Mouse (Mus musculus): Measurements from ENCODE around the gene Stard3.

The Stard3 gene

GRCm38 (mm10) chr11:98329081-98329959 lies 28.8 kb upstream of the Stard3 start, which contains the start of gene Neurod2:
Gene Neurod2 (minus strand): TSS chr11:98329648.
- no peak for DNase-seq (ENCODE audit: low read depth)

DNA sequence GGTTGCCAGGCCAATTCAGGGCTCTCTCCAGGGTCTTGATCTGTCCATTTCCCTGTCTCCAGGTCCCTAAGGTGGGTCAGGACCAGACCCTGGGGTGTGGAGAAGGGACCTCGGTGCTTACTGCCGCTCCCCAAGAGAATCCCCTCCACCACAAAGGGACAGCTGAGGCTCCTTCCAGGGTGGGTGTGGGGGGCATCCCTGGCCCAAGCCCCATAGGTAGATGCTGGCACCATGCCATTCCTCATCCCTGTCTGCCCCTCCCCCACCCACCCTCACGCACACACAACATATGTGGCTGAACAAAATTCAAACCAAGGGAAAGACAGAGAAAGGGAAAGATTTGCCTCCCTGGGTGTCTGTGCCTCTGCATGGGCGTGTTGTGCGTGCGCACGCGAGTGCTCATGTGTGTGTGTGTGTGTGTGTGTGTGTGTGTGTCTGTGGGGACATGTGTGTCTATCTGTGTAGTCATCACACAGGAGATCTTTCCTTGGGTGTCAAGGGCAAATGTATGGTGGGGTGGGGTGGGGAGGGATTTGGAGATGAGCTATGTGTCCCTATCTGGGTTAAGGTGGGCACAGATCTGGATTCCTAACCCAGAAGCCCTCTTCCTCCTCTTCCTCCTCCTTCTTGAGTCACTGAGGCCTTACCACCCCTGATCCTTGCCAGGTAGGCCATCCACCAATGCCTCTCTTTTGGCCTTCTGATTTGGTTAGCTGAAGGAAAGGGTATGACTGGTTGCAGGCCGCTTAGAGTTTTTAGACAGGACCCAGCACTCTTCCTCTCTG lies 28.0 kb upstream of the Stard3 start:
- DNase-seq (ENCODE audit: low read depth), result no peak

DNA sequence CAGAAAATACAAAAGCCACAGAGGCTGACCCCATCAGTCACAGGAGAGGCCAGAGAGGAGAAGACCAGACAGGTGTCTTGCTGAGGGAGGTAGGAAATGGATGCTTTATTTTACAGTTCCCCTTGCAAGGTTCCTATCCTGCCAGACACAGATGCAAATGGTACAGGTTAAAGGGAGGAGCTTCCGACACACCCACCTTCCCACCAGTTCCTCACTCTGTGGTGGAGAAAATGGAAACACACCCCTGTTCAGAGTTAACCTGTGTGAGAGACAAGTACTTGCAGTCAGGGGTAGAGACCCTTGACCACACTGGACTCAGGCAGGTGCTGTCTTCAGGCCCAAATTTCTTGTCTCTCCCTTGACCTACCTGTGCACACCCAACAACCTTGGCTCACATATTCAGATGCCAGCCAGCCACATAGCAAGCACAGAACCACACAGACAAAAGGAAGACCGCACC lies 27.4 kb upstream of the Stard3 start:
- DNase-seq (ENCODE audit: low read depth), result no peak

- DNase-seq (ENCODE audit: low read depth), result no peak
Measured at GRCm38 (mm10) chr11:98331401-98331800, 26.8 kb upstream of the Stard3 start.

DNA sequence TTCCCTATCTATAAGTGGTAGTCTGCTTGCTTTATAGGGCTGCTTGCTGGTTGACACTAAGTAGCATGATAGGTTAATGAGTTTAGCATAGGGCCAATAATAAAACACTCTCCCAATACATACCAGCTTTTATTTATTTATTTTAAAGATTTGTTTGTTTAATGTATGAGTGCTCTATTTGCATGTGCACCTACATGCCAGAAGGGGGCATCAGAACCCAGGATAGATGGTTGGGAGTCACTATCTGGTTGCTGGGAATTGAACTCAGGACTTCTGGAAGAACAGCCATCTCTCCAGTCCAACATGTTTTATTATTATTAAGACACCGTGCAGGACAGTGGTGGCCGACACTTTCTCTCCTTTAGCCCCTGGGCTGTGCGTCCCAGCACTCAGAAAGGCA lies 26.0 kb upstream of the Stard3 start:
- DNase-seq (ENCODE audit: low read depth), result no peak

- DNase-seq (ENCODE audit: low read depth), result no peak
Measured at GRCm38 (mm10) chr11:98332841-98333240, 25.3 kb upstream of the Stard3 start.

DNA sequence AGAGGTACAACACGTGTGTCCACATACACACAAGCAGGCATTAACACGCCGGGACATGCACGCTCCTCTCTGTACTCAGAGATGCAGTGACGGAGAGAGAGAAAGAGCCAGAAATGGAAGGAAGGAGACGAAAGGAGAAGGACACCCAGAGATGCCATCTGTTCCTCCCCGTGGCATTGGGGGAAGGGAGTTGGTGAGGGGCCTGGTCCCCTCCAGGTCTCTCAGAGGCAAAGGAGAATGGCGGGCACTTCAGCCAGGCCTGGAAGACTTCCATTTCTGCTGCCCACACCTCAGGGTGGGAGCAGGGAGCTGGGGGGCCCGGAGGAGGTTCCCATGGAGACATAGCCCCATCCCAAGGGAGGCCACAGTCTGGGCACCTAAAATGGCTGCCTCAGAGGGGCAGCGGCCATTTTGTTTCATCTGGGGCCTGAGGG lies 24.9 kb upstream of the Stard3 start:
- DNase-seq (ENCODE audit: low read depth), result no peak

GRCm38 (mm10) chr11:98333981-98334741 lies 24.0 kb upstream of the Stard3 start:
- DNase-seq (ENCODE audit: low read depth), result no peak

- DNase-seq (ENCODE audit: low read depth), result no peak
Measured at GRCm38 (mm10) chr11:98335250-98335649, 22.9 kb upstream of the Stard3 start.

- DNase-seq (ENCODE audit: low read depth), result peak; percentile 52
Measured at GRCm38 (mm10) chr11:98336245-98337107, 21.7 kb upstream of the Stard3 start.

- no peak for DNase-seq (ENCODE audit: low read depth)
Measured at GRCm38 (mm10) chr11:98338507-98338961, 19.6 kb upstream of the Stard3 start.

DNA sequence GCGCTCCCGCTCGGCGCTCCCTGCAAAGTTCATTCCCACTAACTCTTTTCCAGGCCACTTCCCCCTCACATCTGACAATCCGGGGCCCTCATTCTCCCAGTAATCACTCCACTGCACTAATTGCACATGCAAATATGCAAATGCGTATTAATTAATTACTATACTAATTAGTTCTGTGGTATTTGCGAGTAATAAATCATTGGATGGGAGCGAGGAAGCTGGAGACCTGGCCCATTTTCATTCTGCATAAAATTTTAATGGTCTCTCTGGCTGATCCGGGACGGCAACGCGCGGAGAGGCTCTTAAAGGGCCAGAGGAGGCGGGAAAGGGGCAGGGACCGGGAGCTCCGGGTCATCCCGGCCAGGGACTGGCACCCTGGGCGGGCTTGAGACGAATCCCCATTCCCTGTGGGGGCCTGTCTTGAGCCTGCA lies 19.1 kb upstream of the Stard3 start:
- no peak for DNase-seq (ENCODE audit: low read depth)

- DNase-seq (ENCODE audit: low read depth), result no peak
Measured at GRCm38 (mm10) chr11:98339679-98340287, 18.4 kb upstream of the Stard3 start.

DNA sequence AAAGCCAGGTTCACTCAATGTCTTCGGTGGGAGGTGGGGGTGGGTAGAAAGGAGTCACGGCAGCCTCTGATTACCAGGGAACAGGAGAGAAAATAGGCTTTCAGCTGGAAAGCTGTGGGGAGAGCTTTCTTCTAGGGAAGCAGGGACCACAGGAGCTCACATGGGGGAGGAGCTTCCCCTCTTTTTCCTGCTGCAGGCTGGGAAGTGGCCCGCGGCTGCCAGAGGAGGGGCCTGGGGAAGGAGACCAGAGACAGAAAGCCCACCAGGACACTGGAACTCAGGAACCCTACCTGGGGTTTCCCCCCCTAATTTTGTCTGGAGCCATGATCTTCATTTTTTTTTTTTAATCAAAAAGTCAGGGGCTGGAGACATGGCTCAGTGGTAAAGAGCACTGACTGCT lies 17.6 kb upstream of the Stard3 start:
- no peak for DNase-seq (ENCODE audit: low read depth)

GRCm38 (mm10) chr11:98341174-98341573 lies 17.0 kb upstream of the Stard3 start:
- DNase-seq (ENCODE audit: low read depth), result no peak

DNA sequence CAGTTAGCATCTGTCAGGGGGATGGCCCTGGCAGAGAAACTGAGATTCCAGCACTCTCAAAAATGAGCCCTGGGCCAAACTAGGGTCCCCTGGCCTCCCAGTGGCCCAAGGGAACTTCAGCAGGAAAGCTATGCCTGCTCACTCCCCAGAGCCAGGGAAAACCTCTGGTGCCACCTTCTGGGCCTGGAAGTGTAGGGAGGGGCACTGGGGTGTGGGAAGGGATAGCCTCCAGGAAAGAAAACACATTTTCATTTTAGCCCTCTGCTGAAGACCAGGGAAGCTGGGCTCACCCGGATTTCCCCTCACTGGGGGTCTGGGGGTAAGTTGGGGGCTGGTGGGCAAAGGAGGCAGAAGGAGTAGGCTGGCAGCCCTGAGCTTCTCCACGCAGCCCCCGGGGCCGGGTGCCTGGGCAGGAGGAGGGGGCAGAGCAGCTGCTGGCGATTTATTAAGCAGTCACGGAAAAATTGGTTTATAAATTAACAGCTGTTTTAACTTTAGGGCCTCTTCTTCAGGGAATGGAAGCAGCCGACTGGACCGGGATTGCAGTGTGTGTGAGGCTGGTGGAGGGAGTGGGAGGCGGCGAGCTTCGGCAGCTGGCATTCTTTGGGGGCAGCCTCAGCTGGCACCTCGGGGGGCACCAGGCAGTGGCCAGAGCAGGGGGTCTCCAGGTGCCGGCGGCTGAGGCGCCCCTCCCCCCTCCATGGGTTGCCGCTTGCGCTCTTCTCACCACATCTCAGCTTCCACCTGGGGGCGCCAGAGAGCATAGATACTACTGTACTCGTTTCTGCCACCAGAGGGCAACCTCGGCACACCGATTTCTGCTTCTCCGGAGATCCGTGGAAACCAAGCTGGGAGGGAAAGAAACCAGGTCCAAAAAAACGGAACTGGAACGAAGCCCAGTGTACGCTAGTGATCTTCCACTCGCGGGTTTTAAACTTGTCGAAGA lies 15.9 kb upstream of the Stard3 start:
- peak; percentile 96 for DNase-seq (ENCODE audit: low read depth)

DNA sequence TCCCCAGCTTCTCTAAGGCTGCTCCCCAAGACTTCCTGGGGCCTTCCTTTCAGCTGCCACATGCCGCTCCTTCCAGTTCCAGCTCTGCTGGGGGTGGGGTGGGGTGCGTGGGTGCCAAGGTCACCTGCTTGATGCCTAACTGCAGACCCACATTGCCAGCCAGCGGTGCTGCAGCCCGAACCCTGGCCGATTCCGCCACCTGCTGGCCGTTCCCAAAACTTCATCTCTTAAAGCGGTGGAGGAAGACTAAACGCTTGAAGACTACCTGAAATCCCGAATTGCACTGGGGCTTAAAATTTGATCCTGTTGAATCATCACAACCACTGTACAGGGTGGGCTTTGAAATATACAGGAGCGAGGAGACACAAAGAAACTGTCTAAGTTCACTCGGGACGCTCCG lies 12.9 kb upstream of the Stard3 start:
- DNase-seq (ENCODE audit: low read depth), result peak; percentile 83

- no peak for DNase-seq (ENCODE audit: low read depth)
Measured at GRCm38 (mm10) chr11:98346168-98346567, 12.0 kb upstream of the Stard3 start.

DNA sequence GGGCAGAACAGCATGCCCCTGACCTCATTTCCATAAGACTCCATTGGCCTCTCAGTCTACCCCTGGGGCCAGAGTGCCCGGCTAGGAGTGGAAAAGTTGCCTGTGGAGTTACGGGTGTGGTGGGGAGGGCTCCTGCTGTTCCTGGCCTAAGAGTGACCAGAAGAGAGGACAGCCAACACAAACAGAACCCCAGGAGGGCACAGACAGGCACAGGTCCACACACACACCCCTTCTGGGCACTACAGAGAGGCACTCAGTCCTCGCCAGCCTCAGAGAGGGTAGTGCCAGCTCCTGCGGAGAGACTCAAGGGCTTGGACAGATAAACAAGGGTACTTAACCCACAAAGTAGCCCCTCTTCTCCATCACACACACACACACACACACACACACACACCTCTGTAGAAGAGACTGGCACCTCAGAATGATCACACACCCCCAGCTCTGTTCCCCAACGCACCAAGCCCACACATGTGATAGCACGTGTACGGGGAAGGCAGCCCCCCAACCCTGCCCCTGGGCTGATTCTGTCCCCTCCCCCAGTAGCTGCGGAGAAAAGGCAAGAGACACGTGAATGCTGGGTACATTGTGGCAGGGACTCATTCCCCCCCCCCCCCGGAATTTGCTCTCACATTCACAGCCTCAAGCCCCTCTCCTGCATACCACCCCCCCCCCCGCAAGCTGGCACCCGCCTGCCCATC lies 10.6 kb upstream of the Stard3 start:
- DNase-seq (ENCODE audit: low read depth), result no peak
